Mouse (Mus musculus) heart, adult 2 months (tissue): ENCODE data around the gene Lrrn2.

ENCODE experiments used
- CTCF ChIP-seq: fragments of 200-600 bp; IDR thresholded peaks from 2 replicates; pipeline ENCODE4 v1.8.1; 2022; ENCODE audit warnings: antibody characterized with exemption, mild to moderate bottlenecking, moderate library complexity
- EP300 ChIP-seq: fragments of 200-500 bp; IDR thresholded peaks from 2 replicates; pipeline ENCODE4 v1.6.1; 2011; ENCODE audit warnings: low read depth, low read length, control low read depth; ENCODE audit not compliant: insufficient read depth
- POLR2A ChIP-seq: fragments of 200-500 bp; IDR thresholded peaks from 2 replicates; pipeline ENCODE4 v1.6.1; 2011; ENCODE audit warnings: mild to moderate bottlenecking, low read depth, low read length, control low read depth; ENCODE audit not compliant: insufficient read depth

DNA sequence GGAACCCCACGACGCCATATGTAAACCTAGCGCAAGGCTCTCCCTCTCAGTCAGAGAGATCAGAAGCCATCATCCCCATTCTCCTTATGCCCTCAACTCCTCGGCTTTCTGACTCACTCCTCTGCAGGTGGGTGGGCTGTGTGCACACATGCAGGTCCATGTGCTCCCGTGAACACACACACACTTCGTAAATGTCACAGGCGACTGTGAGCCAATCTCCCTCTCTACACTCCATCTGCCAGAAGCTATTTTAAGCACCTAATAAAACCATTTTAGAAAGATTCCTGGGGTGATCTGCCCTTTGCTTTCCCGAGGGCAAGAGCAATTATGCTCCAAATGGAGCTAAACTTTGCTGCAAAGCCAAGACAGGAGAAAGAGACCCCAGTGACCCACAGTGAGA is 65.8 kb downstream of the Lrrn2 start:
- no peak for TF ChIP-seq CTCF
- TF ChIP-seq POLR2A, result no peak
- no peak for TF ChIP-seq EP300
